Mouse (Mus musculus) liver, postnatal 0 days (tissue): ENCODE measurements around the gene Fmo1.

Experiments used
- CTCF ChIP-seq: sonication (generic); IDR thresholded peaks from 2 replicates; pipeline ENCODE4 v1.5.1; 2016; ENCODE audit warnings: antibody characterized with exemption, low read depth
- EP300 ChIP-seq: IDR thresholded peaks from 2 replicates; pipeline ENCODE4 v1.6.1; 2016; ENCODE audit warnings: antibody characterized with exemption, low read depth, mild to moderate bottlenecking

DNA sequence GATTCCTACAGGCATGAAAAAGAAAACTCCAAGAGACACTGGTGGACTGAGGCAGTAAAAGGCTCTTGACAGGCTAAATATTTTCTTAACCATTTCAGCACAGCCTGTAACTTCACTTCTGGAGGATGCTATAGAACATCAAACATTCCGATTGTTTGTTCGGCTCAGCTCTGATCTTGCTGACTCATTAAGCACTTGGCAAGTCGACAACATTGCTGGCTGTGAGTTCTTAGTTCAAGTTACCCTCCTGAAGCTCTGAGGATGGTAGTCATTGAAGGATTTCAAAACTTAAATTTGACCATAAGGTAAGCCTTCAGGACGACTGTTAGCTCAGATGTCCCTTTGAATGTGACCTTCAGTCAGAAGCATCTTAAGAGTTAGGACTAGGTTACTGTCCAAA, 986 bp upstream of the Fmo1 start:
- no peak for TF ChIP-seq CTCF
- TF ChIP-seq EP300 = no peak
